Mouse (Mus musculus): ENCODE data around the gene Nemp2. TPM values are rescaled to one million over a fixed set of nuclear protein-coding genes. Genes with fewer than 3 reads are reported as not detected.
A peak's percentile ranks its signal among the peaks of the same experiment; 100 is the strongest.

The Nemp2 gene
- polyA plus RNA-seq, 1 experiment: 29.5 TPM

GRCm38 (mm10) chr1:52601496-52601895 is 29.0 kb upstream of the Nemp2 start:
- no peaks in the 10 kb centered on the region for H3K36me3 ChIP-seq (ENCODE audit: control insufficient read depth, insufficient read depth, low read length)
- WGBS: 64% methylated on average over 3 of the region's 3 CpGs
- TF ChIP-seq CTCF (IDR thresholded peaks at IDR 0.05; ENCODE audit: borderline replicate concordance, control insufficient read depth, extremely low read depth, insufficient read depth, low read length, poor library complexity) (no peak), POLR2A (IDR thresholded peaks at IDR 0.05; ENCODE audit: control insufficient read depth, extremely low read depth, insufficient read depth, low read length, poor library complexity) (no peak)
- H3K27me3 ChIP-seq (ENCODE audit: control insufficient read depth, insufficient read depth, low read length): no peaks in the 10 kb centered on the region
- no peak for DNase-seq
- peaks cover 16% of the 10 kb centered on the region for H3K4me1 ChIP-seq (replicated peaks; ENCODE audit: control insufficient read depth, insufficient read depth, low read length)
- no peak overlapping the region for H3K4me3 ChIP-seq (ENCODE audit: control insufficient read depth, insufficient read depth, low read length)
- no peak overlapping the region for H3K27ac ChIP-seq (ENCODE audit: control insufficient read depth, insufficient read depth, low read length)

- no peak overlapping the region for H3K4me3 ChIP-seq (ENCODE audit: control insufficient read depth, insufficient read depth, low read length)
- no peaks in the 10 kb centered on the region for H3K4me1 ChIP-seq (replicated peaks; ENCODE audit: control insufficient read depth, insufficient read depth, low read length)
- WGBS: 3% methylated on average over 1 of the region's 1 CpGs
- TF ChIP-seq CTCF (IDR thresholded peaks at IDR 0.05; ENCODE audit: borderline replicate concordance, control insufficient read depth, extremely low read depth, insufficient read depth, low read length, poor library complexity) (no peak), POLR2A (IDR thresholded peaks at IDR 0.05; ENCODE audit: control insufficient read depth, extremely low read depth, insufficient read depth, low read length, poor library complexity) (no peak)
- no peaks in the 10 kb centered on the region for H3K36me3 ChIP-seq (ENCODE audit: control insufficient read depth, insufficient read depth, low read length)
- H3K27me3 ChIP-seq (ENCODE audit: control insufficient read depth, insufficient read depth, low read length): no peaks in the 10 kb centered on the region
- no peak overlapping the region for H3K27ac ChIP-seq (ENCODE audit: control insufficient read depth, insufficient read depth, low read length)
- no peak for DNase-seq
Observed at GRCm38 (mm10) chr1:52607700-52608099, 22.8 kb upstream of the Nemp2 start.

GRCm38 (mm10) chr1:52608486-52608885 is 22.0 kb upstream of the Nemp2 start:
- H3K27me3 ChIP-seq (ENCODE audit: control insufficient read depth, insufficient read depth, low read length): no peaks in the 10 kb centered on the region
- H3K4me3 ChIP-seq (ENCODE audit: control insufficient read depth, insufficient read depth, low read length): no peak overlapping the region
- no peak for TF ChIP-seq CTCF (IDR thresholded peaks at IDR 0.05; ENCODE audit: borderline replicate concordance, control insufficient read depth, extremely low read depth, insufficient read depth, low read length, poor library complexity)
- TF ChIP-seq POLR2A (IDR thresholded peaks at IDR 0.05; ENCODE audit: control insufficient read depth, extremely low read depth, insufficient read depth, low read length, poor library complexity): no peak
- H3K4me1 ChIP-seq (replicated peaks; ENCODE audit: control insufficient read depth, insufficient read depth, low read length): no peaks in the 10 kb centered on the region
- H3K36me3 ChIP-seq (ENCODE audit: control insufficient read depth, insufficient read depth, low read length): no peaks in the 10 kb centered on the region
- 94% methylated on average over 4 of the region's 4 CpGs for WGBS
- no peak overlapping the region for H3K27ac ChIP-seq (ENCODE audit: control insufficient read depth, insufficient read depth, low read length)
- no peak for DNase-seq

- Histone ChIP-seq H3K27ac (ENCODE audit: control insufficient read depth, insufficient read depth, low read length) (no peak overlapping the region), H3K4me3 (ENCODE audit: control insufficient read depth, insufficient read depth, low read length) (no peak overlapping the region), H3K36me3 (ENCODE audit: control insufficient read depth, insufficient read depth, low read length) (no peaks in the 10 kb centered on the region), H3K4me1 (replicated peaks; ENCODE audit: control insufficient read depth, insufficient read depth, low read length) (no peaks in the 10 kb centered on the region), H3K27me3 (ENCODE audit: control insufficient read depth, insufficient read depth, low read length) (no peaks in the 10 kb centered on the region)
- DNase-seq: no peak
- 90% methylated on average over 1 of the region's 1 CpGs for WGBS
- TF ChIP-seq POLR2A (IDR thresholded peaks at IDR 0.05; ENCODE audit: control insufficient read depth, extremely low read depth, insufficient read depth, low read length, poor library complexity): no peak
- TF ChIP-seq CTCF (IDR thresholded peaks at IDR 0.05; ENCODE audit: borderline replicate concordance, control insufficient read depth, extremely low read depth, insufficient read depth, low read length, poor library complexity): no peak
Observed at GRCm38 (mm10) chr1:52618217-52618616, 12.3 kb upstream of the Nemp2 start.

- no peak overlapping the region for H3K27ac ChIP-seq (ENCODE audit: control insufficient read depth, insufficient read depth, low read length)
- H3K27me3 ChIP-seq (ENCODE audit: control insufficient read depth, insufficient read depth, low read length): no peaks in the 10 kb centered on the region
- no peaks in the 10 kb centered on the region for H3K36me3 ChIP-seq (ENCODE audit: control insufficient read depth, insufficient read depth, low read length)
- no peak overlapping the region for H3K4me3 ChIP-seq (ENCODE audit: control insufficient read depth, insufficient read depth, low read length)
- no peak for TF ChIP-seq POLR2A (IDR thresholded peaks at IDR 0.05; ENCODE audit: control insufficient read depth, extremely low read depth, insufficient read depth, low read length, poor library complexity)
- TF ChIP-seq CTCF (IDR thresholded peaks at IDR 0.05; ENCODE audit: borderline replicate concordance, control insufficient read depth, extremely low read depth, insufficient read depth, low read length, poor library complexity): no peak
- H3K4me1 ChIP-seq (replicated peaks; ENCODE audit: control insufficient read depth, insufficient read depth, low read length): no peaks in the 10 kb centered on the region
- DNase-seq: no peak
Observed at GRCm38 (mm10) chr1:52620442-52620841, 10.1 kb upstream of the Nemp2 start.

GRCm38 (mm10) chr1:52630937-52631299 is 415 bp downstream of the Nemp2 start:
- H3K4me3 ChIP-seq (ENCODE audit: control insufficient read depth, insufficient read depth, low read length): peak overlapping the region; percentile 95
- WGBS: under 1% methylated on average over 6 of the region's 6 CpGs
- H3K27me3 ChIP-seq (ENCODE audit: control insufficient read depth, insufficient read depth, low read length): no peaks in the 10 kb centered on the region
- TF ChIP-seq CTCF (IDR thresholded peaks at IDR 0.05; ENCODE audit: borderline replicate concordance, control insufficient read depth, extremely low read depth, insufficient read depth, low read length, poor library complexity): no peak
- TF ChIP-seq POLR2A (IDR thresholded peaks at IDR 0.05; ENCODE audit: control insufficient read depth, extremely low read depth, insufficient read depth, low read length, poor library complexity): no peak
- no peaks in the 10 kb centered on the region for H3K36me3 ChIP-seq (ENCODE audit: control insufficient read depth, insufficient read depth, low read length)
- 0 out of 2 replicates have a peak, but pooled peaks cover 2% of the 10 kb centered on the region for H3K4me1 ChIP-seq (replicated peaks; ENCODE audit: control insufficient read depth, insufficient read depth, low read length)
- peak overlapping the region; percentile 59 for H3K27ac ChIP-seq (ENCODE audit: control insufficient read depth, insufficient read depth, low read length)
- peak; percentile 60 for DNase-seq

- WGBS: 54% methylated on average over 2 of the region's 2 CpGs
- H3K27me3 ChIP-seq (ENCODE audit: control insufficient read depth, insufficient read depth, low read length): no peaks in the 10 kb centered on the region
- H3K4me3 ChIP-seq (ENCODE audit: control insufficient read depth, insufficient read depth, low read length): no peak overlapping the region
- no peak overlapping the region; the same call in 1 of the 2 replicates for H3K27ac ChIP-seq (ENCODE audit: control insufficient read depth, insufficient read depth, low read length)
- DNase-seq: peak; percentile 48
- H3K4me1 ChIP-seq (replicated peaks; ENCODE audit: control insufficient read depth, insufficient read depth, low read length): 0 out of 2 replicates have a peak, but pooled peaks cover 2% of the 10 kb centered on the region
- H3K36me3 ChIP-seq (ENCODE audit: control insufficient read depth, insufficient read depth, low read length): no peaks in the 10 kb centered on the region; the same call in 1 of the 2 replicates
- TF ChIP-seq CTCF (IDR thresholded peaks at IDR 0.05; ENCODE audit: borderline replicate concordance, control insufficient read depth, extremely low read depth, insufficient read depth, low read length, poor library complexity) (no peak), POLR2A (IDR thresholded peaks at IDR 0.05; ENCODE audit: control insufficient read depth, extremely low read depth, insufficient read depth, low read length, poor library complexity) (no peak)
Observed at GRCm38 (mm10) chr1:52631570-52631969, 1.1 kb downstream of the Nemp2 start.
